In genomic region chr13:101470560-101471247, GRCm38 (mm10) we compare ENCODE assay signal across 11 mouse cellular contexts.
A peak's percentile ranks its signal among the peaks of the same experiment; 100 is the strongest.
DNase-seq lines count a peak whose midpoint lies in the region; ATAC-seq lines count a peak whose summit lies in the region.
"Had no signal": no experiment of that assay in that cellular context is flagged by ENCODE, and none has a peak within 500 bp of the region (broad histone marks: within the 10 kb centered on the region; RNA-seq: fewer than 3 reads in every experiment).

No protein-coding gene starts in this region.

- no peaks in the 10 kb centered on the region for H3K27me3 ChIP-seq in midbrain, embryonic 12.5 days
- H3K27me3 ChIP-seq in midbrain, embryonic 10.5 days (ENCODE audit: low read depth, poor library complexity, severe bottlenecking), result no peaks in the 10 kb centered on the region
- no peaks in the 10 kb centered on the region for H3K27me3 ChIP-seq in forebrain, embryonic 14.5 days (replicated peaks; ENCODE audit: control insufficient read depth, insufficient read depth, low read length)
- H3K27me3 ChIP-seq in midbrain, embryonic 15.5 days (replicated peaks), result no peaks in the 10 kb centered on the region
- H3K27me3 ChIP-seq: stomach, embryonic 15.5 days had no signal

- DNase-seq in gastrocnemius, postnatal 14 days, result peak; percentile 14
- no peak for DNase-seq in gastrocnemius, adult 18-20 months (ENCODE audit: low spot score)
- DNase-seq in midbrain, embryonic 10.5 days (ENCODE audit: low spot score), result no peak
- DNase-seq in forebrain, embryonic 14.5 days (ENCODE audit: low spot score), result peak; percentile 36
- DNase-seq in heart, postnatal 10 days, result no peak
- DNase-seq: adrenal gland, adult 8-10 months; kidney, postnatal 14 days; lung, adult 2 months had no signal

- WGBS in midbrain, embryonic 12.5 days, result 74% methylated on average over 20 of the region's 20 CpGs
- WGBS in midbrain, embryonic 10.5 days, result 87% methylated on average over 20 of the region's 20 CpGs
- WGBS in forebrain, embryonic 14.5 days, result 74% methylated on average over 20 of the region's 20 CpGs
- WGBS in midbrain, embryonic 15.5 days, result 63% methylated on average over 20 of the region's 20 CpGs

- intact Hi-C loops in gastrocnemius, postnatal 14 days (cut with DNase I; ENCODE audit: low total_unique reads), result no loop called here
- intact Hi-C loops in heart, postnatal 10 days (cut with DNase I), result no loop called here

- H3K9ac ChIP-seq in midbrain, embryonic 12.5 days (replicated peaks), result no peak overlapping the region
- H3K9ac ChIP-seq in forebrain, embryonic 14.5 days (ENCODE audit: low read length), result no peak overlapping the region
- no peak overlapping the region for H3K9ac ChIP-seq in midbrain, embryonic 15.5 days
- H3K9ac ChIP-seq: stomach, embryonic 15.5 days had no signal

- no peaks in the 10 kb centered on the region for H3K4me1 ChIP-seq in midbrain, embryonic 12.5 days
- no peaks in the 10 kb centered on the region for H3K4me1 ChIP-seq in midbrain, embryonic 10.5 days
- H3K4me1 ChIP-seq in forebrain, embryonic 14.5 days (ENCODE audit: control insufficient read depth, insufficient read depth, low read length), result no peaks in the 10 kb centered on the region
- no peaks in the 10 kb centered on the region for H3K4me1 ChIP-seq in midbrain, embryonic 15.5 days
- H3K4me1 ChIP-seq: stomach, embryonic 15.5 days had no signal

- H3K27ac ChIP-seq in midbrain, embryonic 12.5 days (replicated peaks), result 0 out of 2 replicates have a peak overlapping the region, but pooled peaks have one; percentile 15
- no peak overlapping the region for H3K27ac ChIP-seq in midbrain, embryonic 10.5 days (replicated peaks)
- H3K27ac ChIP-seq in forebrain, embryonic 14.5 days (ENCODE audit: low read depth, low read length), result no peak overlapping the region
- no peak overlapping the region for H3K27ac ChIP-seq in midbrain, embryonic 15.5 days
- H3K27ac ChIP-seq: stomach, embryonic 15.5 days had no signal

- H3K9me3 ChIP-seq in midbrain, embryonic 12.5 days, result no peaks in the 10 kb centered on the region
- no peaks in the 10 kb centered on the region for H3K9me3 ChIP-seq in midbrain, embryonic 10.5 days (replicated peaks)
- no peaks in the 10 kb centered on the region for H3K9me3 ChIP-seq in forebrain, embryonic 14.5 days (replicated peaks; ENCODE audit: control insufficient read depth, low read length)
- H3K9me3 ChIP-seq in midbrain, embryonic 15.5 days, result no peaks in the 10 kb centered on the region
- H3K9me3 ChIP-seq: stomach, embryonic 15.5 days had no signal

- no peak overlapping the region for H3K4me3 ChIP-seq in midbrain, embryonic 12.5 days
- no peak overlapping the region for H3K4me3 ChIP-seq in midbrain, embryonic 10.5 days
- no peak overlapping the region for H3K4me3 ChIP-seq in forebrain, embryonic 14.5 days (ENCODE audit: low read depth, low read length)
- H3K4me3 ChIP-seq in midbrain, embryonic 15.5 days, result no peak overlapping the region
- H3K4me3 ChIP-seq: stomach, embryonic 15.5 days had no signal

- no peaks in the 10 kb centered on the region for H3K36me3 ChIP-seq in midbrain, embryonic 12.5 days
- no peaks in the 10 kb centered on the region for H3K36me3 ChIP-seq in midbrain, embryonic 10.5 days
- no peaks in the 10 kb centered on the region for H3K36me3 ChIP-seq in forebrain, embryonic 14.5 days (ENCODE audit: control insufficient read depth, insufficient read depth, low read length)
- H3K36me3 ChIP-seq in midbrain, embryonic 15.5 days (replicated peaks), result no peaks in the 10 kb centered on the region
- H3K36me3 ChIP-seq: stomach, embryonic 15.5 days had no signal

- H3K4me2 ChIP-seq in midbrain, embryonic 12.5 days (replicated peaks), result no peak overlapping the region
- H3K4me2 ChIP-seq in forebrain, embryonic 14.5 days (ENCODE audit: low read length), result no peak overlapping the region
- H3K4me2 ChIP-seq in midbrain, embryonic 15.5 days, result no peak overlapping the region
- H3K4me2 ChIP-seq: stomach, embryonic 15.5 days had no signal

- no peak; the same call in 1 of the 2 replicates for ATAC-seq in midbrain, embryonic 12.5 days (ENCODE audit: low FRiP score, low read depth)
- 0 out of 2 replicates have a peak, but pooled peaks have one; percentile 32 for ATAC-seq in forebrain, embryonic 14.5 days
- ATAC-seq in midbrain, embryonic 15.5 days (replicated peaks), result peak; percentile 50

Comparison
In these comparisons a context has a peak if more than half of its experiments do, and no peak if none do; other contexts are left out.
1. DNase-seq: peak in gastrocnemius, postnatal 14 days (single experiment) and forebrain, embryonic 14.5 days (single experiment); none in gastrocnemius, adult 18-20 months (single experiment), midbrain, embryonic 10.5 days (single experiment) and heart, postnatal 10 days (0 of 2).